Mouse (Mus musculus): Measurements from ENCODE around the gene Tjp3.

Tjp3 gene

DNA sequence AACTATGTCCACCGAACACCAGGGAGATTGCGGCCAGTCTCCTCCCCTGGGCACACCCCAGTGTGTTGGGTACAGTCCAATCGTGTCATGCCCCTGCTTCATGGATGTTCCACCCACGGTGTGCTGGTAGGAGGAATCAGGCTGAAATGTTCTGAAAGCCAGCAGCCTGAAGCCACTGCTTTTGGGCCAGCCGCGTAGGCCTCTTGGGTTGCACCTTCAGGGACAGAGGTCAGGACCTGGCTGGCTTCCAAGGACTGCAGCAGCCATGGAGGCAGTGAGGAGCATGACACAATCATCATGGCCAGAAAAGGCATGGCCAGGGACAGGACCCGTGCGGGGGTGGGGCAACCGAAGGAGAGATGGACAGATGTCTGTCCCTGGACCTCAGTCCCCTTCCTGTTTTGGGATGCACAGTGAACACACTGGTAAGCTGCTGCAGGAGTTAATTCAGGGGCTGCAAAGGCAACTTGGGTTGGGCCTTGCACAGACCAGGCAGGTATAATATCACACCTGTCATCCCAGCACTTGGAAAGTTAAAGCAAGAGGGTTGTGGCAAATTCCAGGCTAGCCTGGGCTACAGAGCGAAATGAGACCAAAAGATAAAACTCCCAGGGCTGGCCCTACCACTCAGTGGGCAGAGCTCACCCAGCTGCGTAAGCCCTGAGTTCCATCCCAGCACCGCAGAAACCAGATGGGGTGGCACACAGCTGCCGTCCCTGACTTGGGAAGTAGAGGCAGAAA is 27.4 kb upstream of the Tjp3 start:
- DNase-seq: no peak

DNA sequence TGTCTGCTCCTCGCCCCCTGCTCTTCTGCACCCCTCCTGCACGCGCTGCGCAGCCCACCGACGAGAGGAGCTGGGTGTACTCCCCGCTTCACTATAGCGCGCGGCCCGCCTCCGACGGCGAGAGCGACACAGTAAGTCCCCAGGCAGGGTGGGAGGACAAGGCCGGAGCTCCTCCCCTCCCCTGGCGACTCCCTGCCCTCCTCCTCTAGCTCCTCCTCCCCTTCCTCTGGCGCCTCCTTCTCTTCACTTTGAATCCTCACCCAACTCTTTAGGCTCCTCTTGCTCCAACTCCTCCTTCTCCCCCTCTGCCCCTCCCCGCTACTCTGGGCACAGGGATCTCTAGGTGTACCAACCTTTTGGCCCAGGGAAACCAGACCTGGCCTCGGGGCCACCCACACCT is 25.9 kb upstream of the Tjp3 start:
- DNase-seq: no peak

DNA sequence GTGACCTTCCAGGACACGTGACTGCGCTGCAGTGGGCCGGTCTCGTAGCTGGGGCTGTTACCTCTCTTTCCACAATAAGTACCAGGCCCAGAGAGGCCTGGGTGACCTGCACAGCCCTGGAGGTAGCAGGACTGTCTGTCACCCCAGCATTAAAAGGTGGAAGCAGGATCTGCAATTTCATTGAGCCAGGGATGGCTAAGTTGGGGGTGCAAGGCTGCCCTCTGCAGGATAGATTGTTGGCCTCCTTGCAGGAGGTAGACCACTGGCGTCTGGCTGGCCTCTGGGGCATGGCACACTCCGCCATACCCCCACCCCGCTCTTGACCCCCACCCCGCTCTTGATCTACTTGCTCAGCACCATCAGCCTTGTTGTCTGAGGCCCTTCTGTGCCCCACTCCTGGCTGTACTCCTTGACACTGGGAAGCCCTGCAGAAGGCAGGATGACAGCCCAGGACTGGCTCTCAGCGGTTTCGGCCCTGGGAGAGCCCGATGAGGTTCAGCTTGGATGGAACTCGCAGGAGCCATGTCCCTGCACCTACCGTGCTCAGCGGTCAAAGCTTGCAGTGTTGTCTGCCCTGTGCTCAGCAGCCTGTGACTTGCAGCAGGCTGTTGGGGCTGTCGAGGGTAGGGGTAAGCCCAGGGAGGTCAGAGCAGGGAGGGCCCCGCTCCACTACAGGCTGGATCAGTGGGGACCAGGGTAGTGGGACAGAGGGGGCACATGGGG is 25.1 kb upstream of the Tjp3 start:
- peak; percentile 54 to 57 for DNase-seq

DNA sequence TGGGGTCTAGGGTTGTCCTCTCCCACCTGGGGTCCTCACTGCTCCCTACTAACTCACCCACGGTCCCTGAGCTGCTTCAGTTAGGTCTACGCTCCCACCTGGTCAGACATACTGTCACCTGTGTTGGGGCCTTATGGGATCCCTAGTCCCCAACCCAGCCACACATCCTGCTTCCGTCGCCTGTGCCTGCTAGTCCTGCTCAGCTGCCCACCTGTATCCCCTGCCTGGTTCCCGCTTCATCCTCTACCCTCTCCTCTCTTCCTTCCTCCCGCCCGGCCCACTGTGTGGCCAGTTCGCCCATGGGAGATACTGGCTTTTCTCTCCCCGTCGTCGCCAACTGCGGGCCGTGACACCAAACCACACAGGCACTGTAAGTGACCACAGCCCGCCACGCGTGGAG is 24.2 kb upstream of the Tjp3 start:
- DNase-seq: no peak

DNA sequence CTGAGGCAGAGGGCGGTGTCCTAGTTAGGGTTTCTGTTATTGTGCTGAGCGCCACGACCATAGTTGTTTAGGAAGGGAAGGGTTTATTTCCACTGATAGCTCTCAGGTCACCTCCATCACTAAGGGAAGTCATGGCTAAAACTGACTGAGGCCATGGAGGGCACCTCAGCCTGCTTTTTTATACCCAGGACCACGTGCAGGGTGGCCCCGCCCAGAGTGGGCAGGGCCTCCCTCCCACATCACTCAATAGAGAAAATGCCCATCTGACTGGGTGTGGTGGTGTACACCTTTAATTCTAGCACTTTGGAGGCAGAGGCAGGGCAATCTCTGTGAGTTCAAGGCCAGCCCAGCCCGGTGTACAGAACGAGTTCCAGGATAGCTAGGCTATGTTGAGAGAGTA is 22.8 kb upstream of the Tjp3 start:
- no peak for DNase-seq

DNA sequence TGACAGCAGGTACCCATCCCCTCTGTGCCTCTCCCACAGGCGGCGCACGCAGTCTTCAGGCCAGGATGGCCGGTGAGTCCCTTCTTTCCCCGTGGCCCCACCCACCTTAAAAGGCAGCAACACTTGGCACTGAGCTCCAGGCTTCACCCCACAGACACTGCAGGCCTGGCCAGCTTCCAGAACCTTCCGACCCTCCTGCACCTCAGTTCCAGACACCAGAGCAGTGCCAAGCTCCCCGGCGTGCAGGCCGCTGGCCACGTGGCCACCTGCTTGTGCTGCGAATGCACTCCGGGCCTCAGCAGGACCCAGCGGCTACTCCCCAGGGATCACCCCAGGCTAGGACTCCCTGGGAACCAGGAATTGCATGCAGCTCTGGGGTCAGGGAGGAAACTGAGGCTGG is 22.2 kb upstream of the Tjp3 start:
- DNase-seq: no peak

DNA sequence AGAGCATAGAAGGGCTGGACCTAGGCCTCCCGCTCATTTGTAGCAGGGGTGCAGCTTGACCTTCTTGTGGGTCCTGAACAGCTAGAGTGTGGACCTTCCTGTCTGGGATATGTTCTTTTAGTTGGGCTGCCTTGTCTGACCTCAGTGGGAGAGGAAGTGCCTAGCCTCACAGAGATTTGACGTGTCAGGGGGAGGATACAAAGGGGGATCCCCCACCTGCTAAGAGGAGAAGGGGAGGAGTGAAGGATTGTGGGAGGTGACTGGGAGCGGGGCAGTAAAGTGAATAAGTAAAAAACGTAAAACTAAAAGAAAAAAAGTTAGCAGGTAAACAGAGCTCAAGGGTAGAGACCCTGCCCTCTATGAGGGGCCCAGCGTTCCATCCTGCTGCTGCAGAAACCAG is 18.2 kb upstream of the Tjp3 start:
- DNase-seq: no peak

DNA sequence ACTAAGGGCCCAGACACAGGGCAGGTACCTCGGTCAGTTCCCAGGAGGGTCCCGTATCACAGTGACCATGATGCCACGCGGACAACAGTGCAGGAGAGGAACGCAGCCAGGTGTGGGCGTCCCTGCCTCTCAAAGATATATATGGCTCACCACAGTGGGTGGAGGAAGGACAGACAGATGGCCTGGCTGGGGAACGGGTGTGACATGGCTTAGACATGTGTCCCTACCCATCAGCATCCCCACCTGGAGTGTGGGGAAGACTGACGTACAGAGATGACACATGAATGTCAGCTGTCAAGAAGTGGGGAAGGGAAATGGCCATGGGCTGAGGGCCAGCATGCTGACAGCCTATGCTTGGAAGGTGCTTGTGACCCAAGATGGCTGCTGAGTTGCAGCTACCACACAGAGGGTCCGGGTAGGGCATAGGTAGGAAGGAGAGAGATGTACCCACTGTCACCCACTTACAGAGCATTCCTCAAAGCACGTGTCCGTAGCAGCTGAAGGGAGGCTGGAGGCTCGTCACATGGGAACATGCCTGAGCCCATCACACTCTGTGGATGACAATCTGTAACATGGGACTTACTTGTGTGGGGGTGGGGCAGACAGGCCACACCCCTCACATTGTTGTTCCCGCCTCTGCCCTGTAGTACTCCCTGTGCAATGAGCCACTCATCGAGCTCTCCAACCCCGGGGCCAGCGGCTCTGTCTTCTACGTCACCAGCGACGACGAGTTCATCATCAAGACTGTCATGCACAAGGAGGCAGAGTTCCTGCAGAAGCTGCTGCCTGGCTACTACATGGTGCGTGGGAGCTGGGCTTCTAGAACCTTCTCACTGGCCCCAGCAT is 15.7 kb upstream of the Tjp3 start:
- no peak for DNase-seq

DNA sequence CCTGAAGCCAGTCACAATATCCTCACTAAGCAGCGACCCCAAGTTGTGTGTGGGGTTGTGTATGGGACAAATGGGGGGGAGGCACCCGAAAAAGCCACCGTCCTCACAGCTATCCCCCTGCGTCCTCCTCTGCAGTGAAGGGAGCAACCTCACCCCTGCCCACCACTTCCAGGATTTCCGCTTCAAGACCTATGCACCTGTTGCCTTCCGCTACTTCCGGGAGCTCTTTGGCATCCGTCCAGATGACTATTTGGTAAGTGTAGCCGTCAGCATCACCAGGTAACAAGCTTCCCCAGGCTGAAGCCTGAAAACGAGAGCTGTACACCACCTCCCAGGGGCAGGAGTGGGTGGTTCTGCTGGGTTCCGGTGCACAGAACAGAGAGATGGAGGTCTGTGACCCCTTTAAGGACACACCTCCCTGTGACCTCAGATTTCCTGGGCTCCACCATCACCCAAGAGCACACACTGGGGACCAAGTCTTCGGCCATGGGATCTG is 14.8 kb upstream of the Tjp3 start:
- no peak for DNase-seq

DNA sequence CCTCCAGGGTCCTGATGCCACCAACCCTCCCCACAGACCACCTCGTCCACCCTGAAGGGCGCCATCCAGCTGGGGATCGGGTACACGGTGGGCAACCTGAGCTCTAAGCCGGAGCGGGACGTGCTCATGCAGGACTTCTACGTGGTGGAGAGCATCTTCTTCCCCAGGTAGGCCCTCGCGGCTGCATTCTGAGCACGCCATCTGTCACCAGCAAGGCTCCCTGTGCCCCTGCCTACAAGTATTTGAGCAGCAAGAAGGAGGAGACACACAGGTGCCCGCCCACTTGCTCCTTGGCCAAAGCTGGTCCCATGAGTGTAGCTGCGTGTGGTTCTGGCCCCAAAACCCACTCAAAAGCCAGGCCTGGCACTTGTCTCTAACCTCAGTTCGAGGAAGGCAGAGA is 14.3 kb upstream of the Tjp3 start:
- no peak for DNase-seq

DNA sequence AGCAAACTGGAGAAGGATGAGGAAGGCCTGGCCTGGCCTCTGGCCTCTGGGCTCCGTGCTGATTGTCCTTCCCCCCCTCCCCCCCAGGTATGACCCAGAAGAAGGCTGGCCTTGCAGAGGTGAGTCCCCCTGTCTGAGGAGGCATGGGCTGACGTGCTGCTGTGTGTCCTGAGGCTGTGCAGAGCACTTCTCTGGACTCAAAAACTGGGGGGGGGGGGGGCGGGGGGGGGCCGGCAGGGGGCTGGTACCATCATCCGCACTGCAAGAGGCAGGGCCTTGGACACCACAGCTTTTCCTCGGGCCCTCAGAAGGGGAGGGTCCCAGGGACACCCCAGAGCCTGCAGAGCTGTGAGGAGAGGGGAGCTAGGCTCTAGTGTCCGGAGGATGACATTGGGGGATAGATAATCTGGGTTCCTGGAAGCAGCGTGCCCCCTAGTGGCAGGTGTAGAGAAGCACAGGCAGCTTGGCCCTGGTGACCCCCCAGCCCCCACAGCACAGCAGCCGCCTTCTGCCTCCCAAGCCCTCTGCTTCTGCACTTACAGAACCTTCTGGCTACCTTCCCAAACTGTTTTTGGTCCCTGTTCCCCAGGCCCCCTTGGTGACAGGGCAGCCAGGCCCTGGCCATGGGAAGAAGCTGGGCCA is 13.3 kb upstream of the Tjp3 start:
- DNase-seq: peak; percentile 86

DNA sequence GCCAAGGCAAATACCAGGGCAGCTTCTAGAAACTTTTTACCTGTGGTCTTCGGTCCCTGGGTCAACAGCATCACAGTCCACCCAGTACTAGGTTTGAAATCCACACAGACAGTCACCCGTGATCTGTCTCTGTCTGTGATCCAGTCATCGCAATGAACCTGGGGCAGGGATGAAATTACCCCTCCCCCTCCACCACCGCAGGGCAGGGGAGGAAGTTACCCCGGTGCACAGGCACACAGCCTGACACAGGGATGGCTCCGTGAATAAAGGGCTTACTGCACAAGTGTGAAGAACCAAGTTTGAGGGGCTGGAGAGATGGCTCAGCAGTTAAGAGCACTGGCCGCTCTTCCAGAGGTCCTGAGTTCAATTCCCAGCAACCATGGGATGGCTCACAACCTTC is 12.4 kb upstream of the Tjp3 start:
- peak; percentile 69 to 73 for DNase-seq

DNA sequence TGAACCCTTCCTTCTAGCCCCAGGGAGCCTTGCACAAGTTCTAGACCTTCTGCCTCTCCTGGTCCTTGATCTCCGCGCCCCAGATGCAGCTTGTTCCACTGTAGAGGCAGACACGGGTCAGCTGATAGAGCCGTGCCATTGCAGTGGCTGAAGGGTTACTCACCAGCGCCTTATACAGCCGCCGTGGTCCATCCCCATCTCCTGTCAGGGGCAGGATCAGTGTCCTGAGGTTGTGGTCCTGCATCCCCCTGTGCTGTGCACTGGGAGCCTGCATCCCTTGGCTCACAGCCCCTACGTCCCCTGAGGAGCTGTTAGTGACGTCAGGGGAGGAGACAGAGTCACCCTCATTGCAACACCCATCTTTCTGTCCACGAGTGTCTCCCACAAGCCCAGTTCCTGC is 11.9 kb upstream of the Tjp3 start:
- DNase-seq: no peak

DNA sequence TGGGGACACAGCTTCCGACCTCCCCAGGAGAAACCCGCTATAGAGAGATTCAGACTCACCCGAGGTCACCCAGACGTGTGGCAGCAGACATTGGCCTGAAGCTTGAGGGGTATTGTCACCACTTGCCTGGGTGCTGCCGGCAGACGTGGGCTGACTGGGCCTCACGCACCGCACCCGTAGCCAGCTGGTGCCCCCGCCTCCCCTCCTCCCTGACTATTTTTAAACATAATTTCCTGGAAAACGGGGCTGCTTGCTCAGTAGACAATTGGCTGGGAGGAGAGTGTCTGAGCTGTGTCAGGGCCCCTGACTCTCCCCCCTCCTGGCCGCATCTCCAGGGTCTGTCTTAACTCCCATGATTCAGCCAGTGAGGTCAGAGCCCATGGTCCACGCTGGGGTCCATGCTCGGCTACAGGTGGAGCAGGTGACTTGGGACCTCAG is 11.4 kb upstream of the Tjp3 start:
- DNase-seq: no peak

DNA sequence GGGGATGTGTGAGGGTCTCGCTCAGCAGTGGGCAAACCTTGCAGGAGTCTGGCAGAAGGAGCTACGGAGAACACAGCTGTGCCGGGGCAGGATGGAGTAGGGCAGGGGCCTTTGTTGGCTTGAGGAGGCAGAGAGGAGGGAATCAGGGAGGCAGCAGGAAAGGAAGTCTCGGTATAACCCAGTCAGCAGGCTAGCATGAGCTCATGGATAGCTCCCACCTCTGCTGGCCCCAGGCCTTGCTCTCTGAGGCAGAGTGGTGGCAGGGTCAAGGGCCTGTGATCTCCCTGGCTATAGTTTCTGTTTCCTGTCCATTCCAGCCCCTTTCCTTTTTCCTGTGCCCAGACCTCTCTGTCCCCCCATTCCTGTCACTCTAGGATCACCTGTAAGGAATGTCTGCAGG is 10.9 kb upstream of the Tjp3 start:
- DNase-seq: no peak

DNA sequence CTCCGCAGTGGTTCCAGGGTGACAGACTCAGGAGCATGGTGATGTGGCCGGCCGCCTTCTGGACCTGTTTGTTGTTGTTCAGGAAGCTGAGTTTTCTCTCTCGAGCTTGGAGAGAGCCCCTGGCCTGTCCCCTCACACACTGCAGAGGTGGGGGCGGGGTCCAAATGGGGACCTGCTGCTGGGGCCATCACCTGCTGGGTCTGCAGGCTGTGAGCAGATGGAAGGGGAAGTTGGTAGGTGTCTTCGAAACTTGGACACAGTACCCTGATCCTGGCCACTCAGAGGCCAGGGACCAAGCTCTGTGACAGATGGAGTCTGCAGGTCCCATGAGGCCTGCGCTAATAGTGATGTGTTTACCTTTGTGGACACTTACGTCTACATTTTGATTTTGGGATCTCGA is 9.9 kb upstream of the Tjp3 start:
- DNase-seq: peak; percentile 50 to 55

DNA sequence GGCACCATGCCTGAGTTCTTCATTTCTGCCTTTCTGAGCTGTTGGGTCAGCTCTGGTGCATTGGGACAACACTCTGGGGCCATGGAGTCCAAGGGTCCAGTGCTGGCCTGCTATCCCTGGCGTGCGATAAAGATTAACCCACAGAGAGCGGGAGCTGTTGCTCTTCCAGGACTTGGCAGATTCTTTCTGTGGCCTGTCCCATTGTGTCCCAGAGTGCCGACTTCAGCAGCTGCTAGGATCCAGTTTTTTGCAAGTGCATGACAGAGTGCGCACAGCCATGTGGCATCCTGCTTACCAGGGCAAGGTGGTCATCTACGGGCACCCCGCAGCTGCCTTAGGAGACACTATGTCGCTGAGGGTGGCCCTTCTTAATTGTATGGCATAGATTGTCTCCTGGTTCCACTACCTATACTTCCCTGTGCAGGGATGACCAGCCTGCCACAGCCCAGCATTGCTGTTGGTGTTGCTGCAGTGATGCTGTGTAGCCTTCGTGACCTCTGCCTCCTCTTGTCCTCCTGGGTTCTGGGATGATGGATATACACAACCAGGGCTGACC is 9.0 kb upstream of the Tjp3 start:
- no peak for DNase-seq

DNA sequence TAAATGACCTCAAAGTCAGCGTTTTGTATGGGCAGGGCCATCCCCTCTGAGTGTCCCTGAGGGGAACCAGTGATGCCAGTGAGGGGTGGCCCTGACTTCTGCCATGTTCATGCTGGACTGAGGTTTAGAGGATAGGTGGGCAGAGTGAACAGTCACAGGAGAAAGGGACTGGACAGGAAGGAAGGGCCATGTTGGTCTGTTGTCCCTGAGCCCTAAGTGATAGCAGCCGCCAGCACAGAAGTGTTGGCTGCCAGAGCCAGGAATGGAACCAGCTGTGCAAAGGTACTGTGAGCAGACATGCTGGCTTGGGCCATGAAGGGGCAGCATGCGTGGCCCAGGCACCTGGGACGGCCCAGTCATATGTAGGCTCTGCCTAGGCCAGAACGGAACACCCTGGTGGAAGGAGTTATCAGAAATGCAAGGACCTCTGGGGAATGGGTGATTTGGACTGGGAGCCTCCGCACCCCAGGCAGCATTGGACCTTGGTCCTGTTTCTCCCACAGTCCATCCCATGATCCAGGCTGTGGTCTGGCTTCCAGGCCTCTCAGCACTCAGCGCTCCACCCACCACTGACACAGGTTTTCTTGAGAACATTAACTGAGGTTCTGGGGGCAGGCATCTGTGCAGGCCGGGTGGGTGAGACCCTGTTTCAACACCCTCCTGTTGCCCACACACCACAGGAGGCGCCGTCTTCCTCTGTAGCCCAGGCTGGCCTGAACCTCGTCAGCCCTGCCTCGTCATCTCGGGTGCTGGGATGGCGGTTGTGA is 8.4 kb upstream of the Tjp3 start:
- no peak for DNase-seq

DNA sequence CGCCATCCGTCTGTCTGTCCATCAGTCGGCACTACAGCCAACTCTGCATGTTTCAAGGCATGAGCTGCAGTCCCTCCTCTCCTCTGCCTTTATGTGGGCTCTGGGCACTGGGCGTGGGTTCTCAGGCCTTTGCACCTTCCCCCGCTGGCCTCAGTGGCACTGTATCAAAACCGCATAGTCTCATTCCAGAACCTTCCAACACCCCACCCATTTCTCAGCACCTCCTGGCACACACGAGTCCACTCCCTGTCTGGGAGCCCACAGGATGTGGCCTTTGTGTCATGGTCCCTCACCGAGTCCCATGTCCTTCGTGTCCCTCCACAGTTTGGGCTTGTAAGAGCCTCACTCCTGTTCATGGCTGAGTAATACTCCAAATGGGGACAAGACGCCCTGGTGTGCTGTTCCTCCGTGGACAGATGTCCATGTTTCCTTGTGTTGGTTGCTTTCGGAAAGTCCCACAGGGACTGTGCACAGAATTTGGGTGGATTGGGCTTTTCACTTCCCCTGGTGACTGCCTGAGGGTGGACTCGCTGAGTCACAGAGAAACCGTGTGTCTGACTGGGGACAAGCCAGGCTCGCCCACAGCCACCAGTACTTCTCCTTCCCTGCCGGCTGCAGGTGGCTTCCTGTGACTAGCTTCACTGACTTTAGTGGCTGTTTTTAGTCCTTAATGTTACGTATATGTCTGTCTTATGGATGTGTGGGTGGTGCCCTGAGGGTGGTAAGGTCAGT is 7.2 kb upstream of the Tjp3 start:
- peak; percentile 79 to 83 for DNase-seq

DNA sequence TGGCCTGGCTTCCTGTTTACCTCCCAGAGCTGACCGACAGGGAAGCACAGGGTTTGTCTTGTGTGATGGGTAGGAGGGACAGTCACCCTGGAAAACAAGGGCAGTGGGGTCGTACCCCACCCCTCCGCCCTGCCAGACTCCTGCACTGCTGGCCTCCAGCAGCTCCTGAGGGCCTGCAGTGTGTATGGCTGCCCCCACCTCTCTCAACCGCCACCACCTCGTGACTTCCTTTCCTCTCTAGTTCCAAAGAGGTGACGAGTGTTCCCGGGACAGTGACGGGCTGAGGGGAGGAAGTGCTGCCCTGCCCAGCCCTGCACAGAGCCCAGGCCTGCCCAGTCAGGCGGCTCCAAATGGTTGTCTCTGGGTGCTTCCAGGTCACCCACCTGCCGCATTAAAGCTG is 6.5 kb upstream of the Tjp3 start:
- DNase-seq: peak; percentile 83 to 86

DNA sequence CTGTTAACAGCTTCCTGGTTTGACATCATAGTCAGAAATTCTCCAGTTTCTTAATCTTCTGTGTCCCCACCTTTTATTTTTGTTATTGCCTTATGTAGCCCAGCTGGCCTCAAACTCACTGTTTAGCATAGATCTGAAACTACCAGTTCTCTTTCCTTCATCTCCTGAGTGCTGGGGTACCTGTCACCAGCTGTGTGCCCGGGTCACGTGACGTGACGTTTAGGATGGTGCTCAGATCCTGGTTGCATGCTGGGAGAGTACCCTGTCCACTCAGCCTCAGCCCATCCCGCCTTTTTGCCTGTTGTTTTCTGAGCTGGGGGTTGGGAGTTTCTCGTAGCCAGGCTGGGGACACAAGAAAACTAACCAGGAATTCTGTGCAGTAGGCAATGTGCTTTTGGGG is 5.9 kb upstream of the Tjp3 start:
- peak; percentile 78 for DNase-seq

All from B cell, adult 2 months (primary cell).